Mouse (Mus musculus): ENCODE results near the gene Olfr56.
A peak's percentile ranks its signal among the peaks of the same experiment; 100 is the strongest.

Olfr56 gene

GRCm38 (mm10) chr11:49092053-49092586 is 113.4 kb downstream of the Olfr56 start:
- DNase-seq (ENCODE audit: low spot score in 2 of 2): peak in 1 of 2 experiments; percentile 52

- DNase-seq (ENCODE audit: low spot score in 2 of 2): peak in 1 of 2 experiments; percentile 35
Observed at GRCm38 (mm10) chr11:49092786-49093185, 114.1 kb downstream of the Olfr56 start.

GRCm38 (mm10) chr11:49093861-49094660 is 115.4 kb downstream of the Olfr56 start:
- peak in 1 of 2 experiments; percentile 52 for DNase-seq (ENCODE audit: low spot score in 2 of 2)

DNA sequence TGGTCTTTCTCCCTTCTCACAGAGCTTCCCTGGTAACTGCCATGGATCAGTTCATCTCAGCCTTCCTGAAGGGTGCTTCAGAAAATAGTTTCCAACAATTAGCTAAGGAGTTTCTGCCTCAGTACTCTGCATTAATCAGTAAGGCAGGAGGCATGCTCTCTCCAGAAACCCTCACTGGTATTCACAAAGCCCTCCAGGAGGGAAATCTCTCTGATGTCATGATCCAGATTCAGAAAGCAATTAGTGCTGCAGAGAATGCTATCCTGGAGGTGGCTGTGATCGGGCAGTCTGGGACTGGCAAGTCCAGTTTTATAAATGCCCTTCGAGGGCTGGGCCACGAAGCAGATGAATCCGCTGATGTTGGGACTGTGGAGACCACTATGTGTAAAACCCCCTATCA is 116.7 kb downstream of the Olfr56 start:
- DNase-seq (ENCODE audit: low spot score in 2 of 2): peak in 1 of 2 experiments; percentile 47

GRCm38 (mm10) chr11:49100409-49100808 is 121.7 kb downstream of the Olfr56 start:
- DNase-seq (ENCODE audit: low spot score in 2 of 2): no peak

GRCm38 (mm10) chr11:49101500-49101899 is 122.8 kb downstream of the Olfr56 start:
- DNase-seq (ENCODE audit: low spot score in 2 of 2): no peak

DNA sequence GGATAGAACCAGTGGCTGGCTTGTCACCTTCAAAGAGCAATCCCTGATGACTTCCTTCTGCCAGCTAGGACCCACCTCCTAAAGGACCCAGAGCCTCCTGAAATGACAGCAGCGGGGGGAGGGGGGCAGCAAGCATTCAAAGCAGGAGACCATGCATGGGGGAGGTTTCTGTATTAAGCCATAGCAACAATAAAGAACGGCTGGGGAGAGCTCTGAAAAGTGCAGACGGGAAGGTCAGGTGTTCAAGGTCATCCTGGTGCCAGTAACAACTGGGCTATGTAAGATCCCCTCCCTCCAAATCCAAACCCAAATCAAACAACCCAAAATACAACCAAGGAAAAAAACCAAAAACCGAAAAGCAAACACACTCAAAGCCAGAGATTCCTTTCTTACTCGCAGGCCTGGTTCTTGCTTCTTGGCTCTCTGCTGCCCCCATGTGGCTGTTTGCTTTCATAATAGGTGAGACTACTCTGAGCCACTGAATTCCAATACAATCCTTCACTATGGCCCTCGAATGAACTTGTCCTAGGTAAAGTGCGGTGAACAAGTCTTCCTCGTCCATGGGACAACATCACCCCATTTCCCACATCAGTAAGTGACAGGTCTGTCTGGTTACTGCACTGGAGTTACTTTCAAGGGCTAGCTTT is 124.5 kb downstream of the Olfr56 start:
- peak; percentile 85 to 97 for DNase-seq (ENCODE audit: low spot score in 2 of 2)

- no peak for DNase-seq (ENCODE audit: low spot score in 2 of 2)
Observed at GRCm38 (mm10) chr11:49105752-49106151, 127.1 kb downstream of the Olfr56 start.

- no peak for DNase-seq (ENCODE audit: low spot score in 2 of 2)
Observed at GRCm38 (mm10) chr11:49107650-49108537, 129.2 kb downstream of the Olfr56 start.

GRCm38 (mm10) chr11:49108833-49109232 is 130.1 kb downstream of the Olfr56 start:
- no peak for DNase-seq (ENCODE audit: low spot score in 2 of 2)

- DNase-seq (ENCODE audit: low spot score in 2 of 2): no peak
Observed at GRCm38 (mm10) chr11:49111000-49111399, 132.3 kb downstream of the Olfr56 start.

DNA sequence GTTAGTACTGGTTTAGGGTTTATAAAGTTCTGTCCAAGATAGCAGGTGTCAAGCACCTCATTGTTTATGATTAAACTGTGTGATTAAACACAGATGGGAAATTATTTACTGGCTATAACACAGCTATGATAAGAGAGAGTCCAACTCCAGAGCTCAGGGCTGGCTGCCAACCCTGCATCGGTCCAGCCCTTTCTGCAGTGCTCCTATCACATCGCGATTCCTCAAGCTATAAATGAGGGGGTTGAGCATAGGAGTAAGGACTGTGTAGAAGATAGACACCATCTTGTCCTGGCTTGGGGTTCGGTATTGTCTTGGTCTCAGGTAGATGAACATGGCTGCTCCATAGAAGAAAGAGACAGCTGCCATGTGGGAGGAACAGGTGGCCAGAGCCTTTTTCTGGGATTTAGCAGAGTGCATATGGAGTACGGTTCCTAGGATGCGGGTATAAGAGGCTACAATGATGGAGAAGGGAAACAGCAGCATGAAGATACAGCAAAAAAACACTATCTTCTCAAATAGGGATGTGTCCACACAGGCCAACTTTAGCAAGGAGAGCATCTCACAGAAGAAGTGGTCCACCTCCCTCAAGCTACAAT is 134.0 kb downstream of the Olfr56 start:
- DNase-seq (ENCODE audit: low spot score in 2 of 2): no peak

GRCm38 (mm10) chr11:49114158-49114557 is 135.5 kb downstream of the Olfr56 start:
- DNase-seq (ENCODE audit: low spot score in 2 of 2): no peak

DNA sequence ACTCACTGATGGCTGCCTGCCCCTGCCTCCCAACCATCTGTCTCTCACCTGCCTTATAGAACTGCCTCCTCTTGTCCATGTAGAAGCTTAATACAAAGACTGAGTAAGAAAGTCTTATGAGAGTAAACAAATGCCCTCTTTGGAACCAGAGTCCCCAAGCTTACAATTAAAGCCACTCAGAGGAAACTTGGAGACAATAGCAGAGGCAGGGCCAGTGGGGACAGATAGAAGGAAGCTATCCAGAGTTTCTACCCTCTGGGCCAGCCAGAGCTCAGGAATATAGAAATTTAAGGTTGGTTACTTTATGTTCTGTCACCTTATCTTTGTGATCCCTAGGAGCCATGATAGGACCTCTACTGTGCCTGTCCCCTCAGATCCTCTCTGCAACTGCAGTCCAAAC is 136.1 kb downstream of the Olfr56 start, which contains the start of gene Olfr1396:
Gene Olfr1396 (minus strand): TSS at position 101 of the 400 bp plus-strand sequence.
- no peak for DNase-seq (ENCODE audit: low spot score in 2 of 2)

GRCm38 (mm10) chr11:49119635-49120034 is 140.9 kb downstream of the Olfr56 start:
- DNase-seq (ENCODE audit: low spot score in 2 of 2): no peak

DNA sequence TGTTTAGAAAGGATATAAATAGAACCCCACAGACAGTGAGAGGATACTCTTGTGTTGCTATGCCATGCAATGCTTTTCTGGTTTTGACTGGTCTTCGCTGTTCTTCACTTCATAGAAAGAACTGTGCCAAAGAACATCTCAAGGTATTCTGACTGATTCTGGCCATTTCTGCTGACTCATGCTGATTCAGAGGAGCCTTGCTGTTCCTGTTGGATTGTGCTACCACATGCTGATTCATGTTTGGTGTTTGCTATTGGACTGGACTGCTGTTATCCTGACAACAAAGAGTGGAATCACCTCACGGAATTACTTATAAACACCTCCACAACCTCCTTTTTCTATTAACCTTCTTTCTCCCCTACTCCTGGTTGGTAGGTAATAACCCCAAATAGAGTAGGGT is 145.5 kb downstream of the Olfr56 start:
- DNase-seq (ENCODE audit: low spot score in 2 of 2): no peak

GRCm38 (mm10) chr11:49141974-49142373 is 163.3 kb downstream of the Olfr56 start, which contains the start of gene Olfr1395:
Gene Olfr1395, plus strand, starts transcription at chr11:49142274.
- DNase-seq (ENCODE audit: low spot score in 2 of 2): no peak

DNA sequence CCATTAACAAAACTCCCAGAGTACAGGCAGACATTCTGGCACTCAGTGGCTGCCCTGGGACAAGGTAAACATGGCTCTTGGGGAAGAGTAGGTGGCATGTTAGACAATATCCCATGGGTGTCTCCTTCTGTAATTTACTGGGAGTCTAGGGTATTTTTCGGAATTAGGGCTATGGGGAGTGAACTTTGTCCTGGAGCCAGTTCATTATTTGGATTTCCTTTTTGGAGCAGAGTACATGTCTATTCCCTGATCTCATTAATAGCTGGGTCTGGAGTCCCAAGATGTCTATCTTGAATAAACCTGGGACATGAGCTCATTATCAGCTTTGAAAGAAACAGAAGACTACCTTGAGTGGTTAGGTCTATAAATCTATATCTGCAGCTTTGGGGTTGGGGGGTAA is 175.4 kb downstream of the Olfr56 start, which contains the start of gene Olfr1394:
Gene Olfr1394 (plus strand): TSS at position 301 of the 400 bp plus-strand sequence.
- DNase-seq (ENCODE audit: low spot score in 2 of 2): no peak

GRCm38 (mm10) chr11:49156821-49157814 is 178.4 kb downstream of the Olfr56 start:
- DNase-seq (ENCODE audit: low spot score in 2 of 2): no peak
